Mouse (Mus musculus) intestine, embryonic 15.5 days (tissue): ENCODE measurements around the gene Cfap97d1. TPM values are rescaled to one million over a fixed set of nuclear protein-coding genes. Genes with fewer than 3 reads are reported as not detected.

ENCODE experiments used
- ATAC-seq: fragments of 200-750 bp; cut with Nextera tagmentation; 2 replicates; pipeline ENCODE4 v1.8.0; 2017; ENCODE audit warnings: moderate TSS enrichment, moderate library complexity
- H3K27ac ChIP-seq: fragments of 300-500 bp; sonication (generic); 2 replicates; pipeline ENCODE4 v1.5.1; 2015; ENCODE audit warnings: mild to moderate bottlenecking, inconsistent platforms
- H3K27me3 ChIP-seq: fragments of 300-500 bp; sonication (generic); replicated peaks from 2 replicates; pipeline ENCODE4 v1.6.1; 2015; ENCODE audit warnings: inconsistent platforms
- H3K36me3 ChIP-seq: fragments of 300-500 bp; sonication (generic); 2 replicates; pipeline ENCODE4 v1.6.1; 2015; ENCODE audit warnings: inconsistent platforms
- H3K4me1 ChIP-seq: fragments of 300-500 bp; sonication (generic); replicated peaks from 2 replicates; pipeline ENCODE4 v1.6.1; 2015; ENCODE audit warnings: inconsistent platforms
- H3K4me2 ChIP-seq: fragments of 300-500 bp; sonication (generic); replicated peaks from 2 replicates; pipeline ENCODE4 v1.6.1; 2015; ENCODE audit warnings: mild to moderate bottlenecking, inconsistent platforms
- H3K4me3 ChIP-seq: fragments of 300-500 bp; sonication (generic); replicated peaks from 2 replicates; pipeline ENCODE4 v1.5.1; 2015; ENCODE audit warnings: inconsistent platforms
- H3K9ac ChIP-seq: fragments of 300-500 bp; sonication (generic); 2 replicates; pipeline ENCODE4 v1.6.1; 2015; ENCODE audit warnings: inconsistent platforms
- H3K9me3 ChIP-seq: fragments of 300-500 bp; sonication (generic); 2 replicates; pipeline ENCODE4 v1.6.1; 2016; ENCODE audit warnings: inconsistent platforms
- WGBS: fragments of 180-500 bp; shearing (Covaris S2); methylation state at CpG from one replicate; pipeline ENCODE4 v1.1.7; 2015; 5-methylcytosine and 5-hydroxymethylcytosine counted together
- polyA plus RNA-seq: library from polyadenylated mRNA; unstranded; fragments of >200 nt; fragmentation: Nextera tagmentation; extraction: Ambion mirVana; gene quantifications from 2 replicates; pipeline ENCODE4 v1.2.1, GENCODE M21; 2015

Cfap97d1 gene
- not detected in 2 replicates for polyA plus RNA-seq

DNA sequence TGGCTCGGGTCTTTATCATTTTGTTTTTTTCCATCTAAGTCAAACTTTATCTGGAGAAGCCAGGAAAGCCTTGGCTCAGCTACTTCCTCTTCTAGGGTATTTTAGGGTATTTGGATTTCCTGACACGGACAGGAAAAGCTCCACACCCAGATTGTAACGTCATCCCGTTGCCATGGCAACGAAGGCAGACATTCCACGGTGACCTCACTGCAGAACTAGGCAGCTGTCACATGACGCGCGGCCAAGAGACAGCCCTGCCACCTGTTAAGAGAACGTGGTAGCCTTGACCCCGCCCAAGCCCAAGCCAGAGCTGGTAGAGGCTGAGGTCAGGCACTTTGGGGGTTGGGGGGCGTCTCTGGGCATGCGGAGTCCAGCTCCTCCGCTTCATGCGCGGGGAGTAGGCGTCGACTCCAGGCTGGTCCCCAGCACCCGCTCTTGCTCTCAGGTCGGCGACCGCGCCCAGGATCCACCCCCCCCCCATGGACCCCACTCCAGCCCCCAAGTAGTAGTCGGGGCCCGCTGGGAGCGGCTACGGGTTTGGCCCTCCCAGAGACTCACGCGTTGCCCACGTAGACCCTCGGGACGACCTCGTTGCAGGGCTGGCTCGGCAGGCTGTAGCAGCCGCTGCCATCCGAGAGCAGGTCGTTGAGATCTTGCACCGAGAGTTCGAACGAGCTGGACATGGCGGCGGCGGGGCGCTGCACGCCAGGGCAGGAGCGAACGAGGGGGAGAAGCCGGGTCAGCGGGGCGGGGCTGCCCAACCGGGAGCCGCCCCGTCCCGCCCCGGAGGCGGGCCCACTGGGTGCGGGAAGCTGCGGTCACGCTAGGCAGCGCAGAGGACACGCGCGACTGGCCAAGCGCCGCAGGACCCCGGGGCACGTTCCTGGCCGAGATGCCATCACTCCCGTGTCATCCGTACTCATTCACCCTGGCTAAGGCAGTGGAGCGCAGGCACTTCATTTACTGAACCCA is at the start of gene Cfap97d1:
Cfap97d1 (plus strand) TSS at position 226 of the 972 bp plus-strand sequence.
- Histone ChIP-seq H3K9me3 (no peaks in the 10 kb centered on the region), H3K4me2 (peak within 1 kb of the TSS; percentile 98), H3K9ac (peak within 1 kb of the TSS; percentile 58), H3K4me3 (peak within 1 kb of the TSS; percentile 54), H3K36me3 (no peaks in the 10 kb centered on the region), H3K27me3 (no peaks in the 10 kb centered on the region), H3K27ac (peak within 1 kb of the TSS; percentile 82), H3K4me1 (peaks cover 10% of the 10 kb centered on the region)
- WGBS, result under 1% methylated on average over 71 of the region's 71 CpGs
- peak; percentile 90 for ATAC-seq

DNA sequence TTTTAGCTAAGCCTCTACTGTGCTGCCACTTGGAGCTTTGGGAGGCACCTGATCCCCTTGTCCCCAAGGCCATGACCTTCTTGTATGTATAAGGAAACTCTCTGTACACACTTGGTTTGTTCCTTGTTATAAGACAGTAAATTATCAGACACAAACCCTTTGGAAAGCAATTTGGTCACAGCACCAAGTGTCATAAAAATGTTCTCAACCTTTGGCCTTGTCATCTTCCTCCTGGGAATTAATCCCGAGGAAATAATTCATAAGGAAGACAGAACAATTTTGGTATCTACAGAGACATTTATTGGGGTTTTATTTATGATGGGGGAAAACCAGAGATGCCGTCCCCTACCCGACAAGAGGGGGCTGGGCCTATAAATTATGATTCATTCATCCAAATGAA is 48.3 kb upstream of the Cfap97d1 start:
- ATAC-seq, result no peak
- Histone ChIP-seq H3K27me3 (0 out of 2 replicates have a peak, but pooled peaks cover 4% of the 10 kb centered on the region), H3K27ac (no peak overlapping the region), H3K4me2 (no peak overlapping the region), H3K9ac (no peak overlapping the region), H3K9me3 (no peaks in the 10 kb centered on the region), H3K4me3 (no peak overlapping the region), H3K4me1 (peaks cover 5% of the 10 kb centered on the region; the same call in 1 of the 2 replicates), H3K36me3 (no peaks in the 10 kb centered on the region)
- 65% methylated on average over 3 of the region's 3 CpGs for WGBS

DNA sequence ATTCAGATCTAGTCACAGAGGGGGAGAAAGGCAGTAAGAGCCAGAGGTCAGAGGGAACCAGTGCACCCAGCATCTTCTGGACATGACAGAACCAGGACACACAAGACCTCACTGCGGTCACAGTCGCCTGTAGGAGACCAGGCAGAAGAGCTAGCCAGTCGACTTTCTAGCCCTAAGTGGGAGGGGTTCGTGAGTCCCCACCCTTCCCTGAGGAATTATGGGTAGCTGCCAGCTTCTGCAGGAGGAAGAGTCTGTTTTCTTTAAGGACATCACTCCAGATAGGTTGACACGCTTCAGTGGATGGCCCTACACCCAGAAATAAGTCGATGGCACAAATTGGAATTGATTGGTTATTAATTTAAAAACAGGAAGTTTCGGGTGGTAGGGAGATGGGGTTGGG is 47.7 kb upstream of the Cfap97d1 start:
- H3K9ac ChIP-seq, result no peak overlapping the region
- no peak overlapping the region for H3K4me3 ChIP-seq
- no peaks in the 10 kb centered on the region for H3K36me3 ChIP-seq
- WGBS, result 48% methylated on average over 7 of the region's 7 CpGs
- H3K9me3 ChIP-seq, result no peaks in the 10 kb centered on the region
- H3K27me3 ChIP-seq, result 0 out of 2 replicates have a peak, but pooled peaks cover 4% of the 10 kb centered on the region
- peaks cover 5% of the 10 kb centered on the region; the same call in 1 of the 2 replicates for H3K4me1 ChIP-seq
- H3K27ac ChIP-seq, result no peak overlapping the region
- ATAC-seq, result 0 out of 2 replicates have a peak, but pooled peaks have one; percentile 25
- no peak overlapping the region for H3K4me2 ChIP-seq

DNA sequence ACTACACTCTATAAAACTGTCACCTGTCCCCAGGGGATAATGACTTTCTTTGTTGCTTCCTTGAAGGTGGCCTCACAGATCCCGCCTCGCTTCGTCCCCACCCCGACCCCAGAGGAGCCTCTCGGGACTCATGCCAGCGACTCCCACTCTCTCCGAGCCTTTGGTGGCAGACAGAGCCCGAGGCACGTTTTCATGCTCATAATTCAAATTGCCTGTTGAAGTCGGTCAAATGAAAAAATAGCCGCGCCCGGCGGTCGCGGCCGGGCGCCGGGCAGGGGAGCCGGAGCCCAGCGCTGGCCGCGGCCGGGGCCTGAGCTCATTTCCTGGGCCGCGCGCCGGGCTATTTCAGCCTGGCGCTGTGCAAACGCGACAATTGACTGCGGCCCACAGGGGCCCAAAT is 47.0 kb upstream of the Cfap97d1 start:
- Histone ChIP-seq H3K27ac (no peak overlapping the region), H3K4me3 (peak overlapping the region; percentile 41), H3K27me3 (0 out of 2 replicates have a peak, but pooled peaks cover 4% of the 10 kb centered on the region), H3K9me3 (no peaks in the 10 kb centered on the region), H3K36me3 (no peaks in the 10 kb centered on the region), H3K9ac (peak overlapping the region; percentile 48), H3K4me2 (peak overlapping the region; percentile 91), H3K4me1 (peaks cover 5% of the 10 kb centered on the region; the same call in 1 of the 2 replicates)
- ATAC-seq, result peak; percentile 58; the same call in 1 of the 2 replicates
- 1% methylated on average over 32 of the region's 32 CpGs for WGBS

DNA sequence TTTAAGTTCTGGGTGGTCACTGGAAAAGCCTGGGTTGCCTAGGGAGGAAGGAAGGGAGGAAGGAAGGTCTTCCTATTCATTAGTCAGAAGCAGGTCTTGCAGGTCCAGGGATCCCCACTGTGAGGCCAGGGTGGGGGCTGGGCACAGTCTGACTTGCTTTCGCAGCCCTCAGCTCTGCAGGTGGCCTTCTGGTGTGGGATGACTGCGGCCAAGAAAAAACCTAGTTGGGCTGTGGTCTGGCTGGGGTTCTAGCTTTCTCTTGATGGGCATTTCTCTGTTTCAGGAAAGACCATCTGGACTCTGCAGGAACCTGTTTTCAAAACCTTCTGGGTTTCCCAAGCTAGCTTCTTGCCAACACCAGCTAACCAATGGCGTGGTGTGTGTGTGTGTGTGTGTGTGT is 41.0 kb upstream of the Cfap97d1 start:
- H3K9ac ChIP-seq, result no peak overlapping the region
- no peak overlapping the region for H3K4me2 ChIP-seq
- H3K36me3 ChIP-seq, result no peaks in the 10 kb centered on the region
- no peak overlapping the region for H3K27ac ChIP-seq
- 0 out of 2 replicates have a peak, but pooled peaks cover 4% of the 10 kb centered on the region for H3K27me3 ChIP-seq
- no peaks in the 10 kb centered on the region for H3K4me1 ChIP-seq
- no peak overlapping the region for H3K4me3 ChIP-seq
- H3K9me3 ChIP-seq, result no peaks in the 10 kb centered on the region
- 35% methylated on average over 3 of the region's 3 CpGs for WGBS
- ATAC-seq, result no peak

DNA sequence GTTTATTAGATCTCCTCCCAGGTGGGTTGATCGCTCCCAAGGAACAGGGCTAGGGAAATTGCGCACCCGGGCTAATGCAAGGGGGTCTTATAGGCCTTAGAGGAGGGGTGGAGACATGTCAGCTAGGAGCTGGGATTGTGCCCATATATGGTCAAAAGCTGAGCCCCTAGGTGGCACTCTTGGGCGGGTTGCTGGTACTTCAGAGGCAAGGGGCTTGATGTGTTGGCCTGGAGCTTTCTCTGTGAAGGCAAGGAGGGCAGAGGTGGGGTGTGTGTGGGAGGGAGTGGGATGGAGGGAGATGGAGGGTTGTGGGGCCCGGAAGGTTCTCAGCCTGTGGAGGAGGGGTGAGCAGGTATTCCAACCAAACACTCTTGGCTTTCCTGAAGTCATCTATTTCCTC is 37.6 kb upstream of the Cfap97d1 start:
- no peaks in the 10 kb centered on the region for H3K9me3 ChIP-seq
- H3K4me3 ChIP-seq, result no peak overlapping the region
- peaks cover 8% of the 10 kb centered on the region; the same call in 1 of the 2 replicates for H3K27me3 ChIP-seq
- no peak overlapping the region for H3K27ac ChIP-seq
- H3K4me2 ChIP-seq, result no peak overlapping the region
- no peaks in the 10 kb centered on the region for H3K4me1 ChIP-seq
- ATAC-seq, result no peak
- H3K36me3 ChIP-seq, result no peaks in the 10 kb centered on the region
- no peak overlapping the region for H3K9ac ChIP-seq
- WGBS, result 22% methylated on average over 5 of the region's 5 CpGs

DNA sequence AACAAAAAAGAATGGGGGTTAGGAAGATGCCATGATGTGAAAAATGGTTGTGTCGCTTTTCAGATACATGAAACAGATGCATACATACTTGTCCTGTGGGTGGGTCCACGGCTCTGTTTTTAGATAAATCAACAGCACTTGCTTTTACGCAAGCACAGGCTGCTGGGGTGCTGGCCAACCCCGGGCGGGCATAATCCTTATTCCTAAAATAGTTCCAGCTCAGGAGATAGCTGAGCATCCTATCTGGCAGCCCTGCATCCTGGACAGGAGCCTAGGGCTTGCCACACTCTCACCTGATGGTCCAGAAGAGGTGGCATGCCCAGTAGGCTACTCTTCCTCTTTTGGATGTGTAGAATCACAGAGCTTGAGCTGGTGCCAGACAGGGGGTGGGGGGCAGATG is 34.1 kb upstream of the Cfap97d1 start:
- whole genome bisulfite sequencing, result 75% methylated on average over 5 of the region's 5 CpGs
- Histone ChIP-seq H3K27ac (no peak overlapping the region), H3K9ac (no peak overlapping the region), H3K9me3 (no peaks in the 10 kb centered on the region), H3K36me3 (no peaks in the 10 kb centered on the region), H3K4me3 (no peak overlapping the region), H3K27me3 (peaks cover 8% of the 10 kb centered on the region; the same call in 1 of the 2 replicates), H3K4me1 (peaks cover 9% of the 10 kb centered on the region), H3K4me2 (no peak overlapping the region)
- no peak for ATAC-seq

DNA sequence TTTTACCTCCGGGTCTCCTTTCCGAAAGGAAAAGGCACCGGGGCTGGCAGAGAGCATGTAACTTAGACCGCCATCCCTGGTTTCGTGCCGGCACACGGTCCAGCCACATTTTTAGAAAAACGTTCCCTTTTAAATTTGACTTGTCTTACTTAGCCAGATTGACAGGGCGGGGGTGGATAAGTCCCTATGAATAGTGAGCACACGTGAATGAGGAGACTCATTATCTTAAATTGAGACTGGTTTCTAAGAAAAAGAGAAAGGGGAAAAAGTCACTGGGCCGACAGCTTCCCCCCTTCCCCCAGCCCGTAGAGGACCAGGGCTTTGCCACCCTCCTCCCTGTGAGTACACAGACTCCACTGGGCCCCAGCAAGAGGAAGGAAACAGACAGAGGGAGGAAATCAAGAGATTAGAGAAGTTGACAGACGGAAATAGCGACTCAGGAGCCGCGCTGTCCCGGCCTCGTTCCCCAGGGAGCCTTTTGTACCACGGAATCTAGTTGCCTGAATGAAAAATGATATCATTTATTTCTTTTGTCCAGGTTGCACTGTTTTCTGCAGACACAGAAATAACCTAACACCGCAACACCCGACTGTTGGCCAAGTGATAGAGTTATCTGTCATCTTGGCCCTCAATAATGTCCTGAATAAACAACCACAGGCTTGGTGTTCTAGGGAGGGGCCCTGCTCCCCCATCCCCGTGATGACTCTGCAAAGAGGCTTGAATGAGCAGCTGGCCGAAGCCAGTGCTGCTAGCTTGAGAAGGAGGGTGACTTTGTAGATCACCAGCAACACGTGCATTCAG is 31.3 kb upstream of the Cfap97d1 start:
- H3K36me3 ChIP-seq, result no peaks in the 10 kb centered on the region
- peaks cover 9% of the 10 kb centered on the region for H3K4me1 ChIP-seq
- 23% methylated on average over 24 of the region's 24 CpGs for WGBS
- H3K27me3 ChIP-seq, result peaks cover 8% of the 10 kb centered on the region; the same call in 1 of the 2 replicates
- peak overlapping the region; percentile 35 for H3K4me2 ChIP-seq
- H3K9ac ChIP-seq, result no peak overlapping the region
- H3K27ac ChIP-seq, result no peak overlapping the region
- no peaks in the 10 kb centered on the region for H3K9me3 ChIP-seq
- ATAC-seq, result no peak
- no peak overlapping the region for H3K4me3 ChIP-seq

DNA sequence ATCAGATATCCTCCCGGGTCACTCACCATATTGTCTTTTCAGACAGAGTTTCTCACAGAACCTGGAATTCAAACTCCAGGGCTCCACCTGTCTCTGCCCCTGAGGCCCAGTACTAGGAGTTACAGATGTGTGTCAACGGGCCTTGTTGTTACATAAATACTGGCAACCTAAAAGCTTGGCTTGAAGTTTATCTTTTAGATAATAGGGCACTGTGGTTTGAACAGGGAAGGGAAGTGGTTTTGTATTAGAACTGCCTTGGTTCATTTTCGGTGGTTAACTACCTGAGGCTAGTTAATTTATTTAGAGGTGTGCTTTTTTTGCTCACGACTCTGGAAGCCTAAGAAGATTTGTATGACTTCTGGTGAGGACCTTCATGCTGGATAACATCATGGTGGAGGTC is 30.6 kb upstream of the Cfap97d1 start:
- peak overlapping the region; percentile 35 for H3K4me2 ChIP-seq
- no peak overlapping the region for H3K4me3 ChIP-seq
- peaks cover 11% of the 10 kb centered on the region; the same call in 1 of the 2 replicates for H3K27me3 ChIP-seq
- no peaks in the 10 kb centered on the region for H3K9me3 ChIP-seq
- no peak overlapping the region for H3K27ac ChIP-seq
- H3K4me1 ChIP-seq, result peaks cover 9% of the 10 kb centered on the region
- no peak overlapping the region for H3K9ac ChIP-seq
- H3K36me3 ChIP-seq, result no peaks in the 10 kb centered on the region
- WGBS, result 52% methylated on average over 4 of the region's 4 CpGs
- no peak for ATAC-seq

DNA sequence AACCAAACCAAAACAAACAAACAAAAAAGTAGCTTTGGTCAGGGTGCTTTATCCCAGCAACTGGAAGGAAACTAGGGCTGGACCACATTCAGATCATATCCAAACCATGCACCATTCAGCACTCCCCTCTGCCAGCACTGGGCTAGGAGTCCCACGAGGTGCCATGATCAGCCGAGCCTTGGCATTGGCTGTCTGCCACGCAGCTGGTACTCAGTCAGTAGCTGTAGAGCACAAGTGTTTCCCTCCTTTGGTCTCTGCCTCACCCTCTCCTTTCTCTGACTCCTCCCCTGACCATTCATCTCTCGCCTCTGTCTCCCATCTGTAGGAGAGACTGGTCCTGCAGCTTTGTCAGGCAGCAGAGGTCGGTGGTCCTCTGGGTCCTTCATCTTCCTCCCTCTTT is 26.6 kb upstream of the Cfap97d1 start:
- Histone ChIP-seq H3K4me1 (peaks cover 9% of the 10 kb centered on the region), H3K36me3 (no peaks in the 10 kb centered on the region), H3K27me3 (peaks cover 30% of the 10 kb centered on the region), H3K27ac (no peak overlapping the region), H3K4me3 (no peak overlapping the region), H3K9ac (no peak overlapping the region), H3K9me3 (no peaks in the 10 kb centered on the region), H3K4me2 (no peak overlapping the region)
- no peak for ATAC-seq
- WGBS, result 62% methylated on average over 5 of the region's 5 CpGs

DNA sequence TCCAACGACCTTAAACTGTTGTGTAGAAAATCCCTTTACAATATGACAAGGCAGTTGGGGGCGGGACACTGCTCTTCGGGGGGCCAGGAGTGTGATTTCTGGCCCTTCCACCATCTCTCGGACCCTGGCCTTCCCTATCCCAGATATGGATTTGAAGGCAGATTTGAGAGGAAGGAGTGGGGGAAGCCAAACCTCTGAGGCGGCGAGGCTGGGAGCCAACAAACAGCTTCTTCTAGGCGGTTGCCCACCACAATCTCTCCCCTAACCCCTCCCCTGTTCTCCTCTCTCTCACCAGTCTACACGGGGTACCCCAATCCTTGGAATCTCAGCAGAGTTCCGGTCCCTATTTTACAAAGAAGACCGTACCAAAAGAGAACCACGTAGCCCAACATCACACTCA is 21.0 kb upstream of the Cfap97d1 start:
- peaks cover 84% of the 10 kb centered on the region for H3K27me3 ChIP-seq
- H3K9me3 ChIP-seq, result no peaks in the 10 kb centered on the region
- H3K27ac ChIP-seq, result no peak overlapping the region
- peak overlapping the region; percentile 42; the same call in 1 of the 2 replicates for H3K9ac ChIP-seq
- no peaks in the 10 kb centered on the region for H3K36me3 ChIP-seq
- H3K4me2 ChIP-seq, result peak overlapping the region; percentile 98; the same call in 1 of the 2 replicates
- no peak for ATAC-seq
- peaks cover 14% of the 10 kb centered on the region for H3K4me1 ChIP-seq
- 3% methylated on average over 11 of the region's 11 CpGs for WGBS
- H3K4me3 ChIP-seq, result no peak overlapping the region
